Comparison of ENCODE assay signal across 22 mouse cellular contexts in the genomic region with DNA sequence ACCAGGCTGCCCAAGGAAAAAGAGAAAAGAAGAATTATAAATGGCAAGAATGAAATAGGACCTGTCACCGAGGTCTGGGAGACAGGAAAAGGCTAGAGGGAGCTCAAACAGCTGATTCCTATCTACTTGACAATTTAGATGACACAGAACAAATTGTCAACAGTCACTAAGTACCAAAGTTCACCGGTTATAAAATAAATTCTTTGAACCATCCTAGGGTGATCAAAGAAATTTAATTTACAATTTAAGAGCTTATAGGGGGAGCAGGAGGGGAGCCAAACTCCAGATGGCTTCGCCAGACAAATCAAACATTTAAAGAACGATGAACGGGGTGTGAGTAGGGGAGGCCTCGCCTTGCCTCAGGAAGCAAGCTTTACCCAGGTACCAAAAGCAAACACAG. TPM values are rescaled to one million over a fixed set of nuclear protein-coding genes. Genes with fewer than 3 reads are reported as not detected.
"Had no signal": no experiment of that assay in that cellular context is flagged by ENCODE, and none has a peak within 500 bp of the region (broad histone marks: within the 10 kb centered on the region; RNA-seq: fewer than 3 reads in every experiment).

No protein-coding gene starts in this region.

- H3K4me2 ChIP-seq: intestine, embryonic 15.5 days; limb, embryonic 12.5 days; limb, embryonic 15.5 days; liver, embryonic 11.5 days; midbrain, embryonic 12.5 days; neural tube, embryonic 13.5 days had no signal

- H3K9ac ChIP-seq: intestine, embryonic 15.5 days; limb, embryonic 12.5 days; limb, embryonic 15.5 days; liver, embryonic 14.5 days; liver, postnatal 0 days; midbrain, embryonic 12.5 days; neural tube, embryonic 13.5 days had no signal

- H3K27me3 ChIP-seq: intestine, embryonic 15.5 days; limb, embryonic 12.5 days; limb, embryonic 15.5 days; megakaryocyte, embryonic 14.5 days; midbrain, embryonic 12.5 days; neural tube, embryonic 13.5 days had no signal

- H3K4me3 ChIP-seq: intestine, embryonic 15.5 days; limb, embryonic 12.5 days; limb, embryonic 15.5 days; megakaryocyte, embryonic 14.5 days; midbrain, embryonic 12.5 days; myocyte; neural tube, embryonic 13.5 days had no signal

- ATAC-seq: hindbrain, embryonic 16.5 days; intestine, embryonic 15.5 days; liver, postnatal 0 days; lung, postnatal 0 days; midbrain, embryonic 16.5 days had no signal

- H3K4me1 ChIP-seq: intestine, embryonic 15.5 days; limb, embryonic 12.5 days; limb, embryonic 15.5 days; megakaryocyte, embryonic 14.5 days; midbrain, embryonic 12.5 days; neural tube, embryonic 13.5 days had no signal

- H3K36me3 ChIP-seq: intestine, embryonic 15.5 days; limb, embryonic 12.5 days; limb, embryonic 15.5 days; midbrain, embryonic 12.5 days; neural tube, embryonic 13.5 days had no signal

- H3K27ac ChIP-seq: intestine, embryonic 15.5 days; limb, embryonic 12.5 days; limb, embryonic 15.5 days; liver, embryonic 14.5 days; midbrain, embryonic 12.5 days; neural tube, embryonic 13.5 days had no signal

- H3K9me3 ChIP-seq: intestine, embryonic 15.5 days; limb, embryonic 12.5 days; limb, embryonic 15.5 days; midbrain, embryonic 12.5 days; neural tube, embryonic 13.5 days had no signal

- DNase-seq: kidney, adult 2 months; left cerebral cortex, postnatal 4 days; liver, postnatal 0 days; lung, postnatal 36 days; retina, postnatal 1 day; right cerebral cortex, postnatal 25 days; spleen, adult 18-20 months; thymus, adult 2 months; thymus, postnatal 14 days; thymus, postnatal 4 days had no signal

RNA-seq across cellular contexts. Expression of a gene that starts 20.6 kb away (rescaled TPM):
- polyA plus RNA-seq: kidney, adult 2 months; liver, embryonic 11.5 days; liver, postnatal 0 days; myocyte had no signal
